Mouse (Mus musculus) gastrocnemius, postnatal 25 days (tissue): ENCODE measurements around the gene Olfr170. TPM values are rescaled to one million over a fixed set of nuclear protein-coding genes. Genes with fewer than 3 reads are reported as not detected.
"Not testable (repeated sequence)": the region's sequence is repeated elsewhere in the genome, so short reads cannot be mapped to it uniquely, and the experiment has no call there.

ENCODE experiments used
- DNase-seq: peaks from one replicate; pipeline ENCODE4 v3.0.0; 2022
- long read RNA-seq, 2 experiments: library from polyadenylated mRNA; stranded (forward); transcript quantifications; one replicate each; pipeline ENCODE4 v2.0.0; 2021
- total RNA-seq, 2 experiments: library from RNA; stranded (reverse); gene quantifications; 1 replicate in 1 of 2; 2 replicates in 1 of 2; pipeline ENCODE4 v1.2.3; 2021

Gene Olfr170
- total RNA-seq: not detected
- long read RNA-seq, experiment 1: 0 reads
- long read RNA-seq, experiment 2: 0 reads

DNA sequence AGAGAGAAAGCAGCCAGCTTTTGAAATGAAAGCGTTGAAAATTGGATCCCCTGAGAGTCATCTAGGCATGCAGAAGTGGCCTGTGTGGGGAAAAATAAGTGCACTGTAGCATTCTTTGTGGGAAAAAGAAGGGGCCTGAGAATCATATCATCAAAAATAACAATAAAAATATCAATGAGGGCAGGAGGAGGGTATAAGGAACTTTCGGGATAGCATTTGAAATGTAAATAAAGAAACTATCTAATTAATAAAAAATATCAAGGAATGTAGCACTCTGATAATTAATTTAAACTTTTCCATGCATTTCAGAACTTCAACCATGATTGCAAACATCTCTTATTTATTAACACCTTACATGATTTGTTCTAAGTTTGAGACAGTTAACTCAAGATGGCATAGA lies at the start of gene Olfr170:
Gene Olfr170, minus strand, starts transcription at position 101 of the 400 bp plus-strand sequence.
- not testable (repeated sequence) for DNase-seq

DNA sequence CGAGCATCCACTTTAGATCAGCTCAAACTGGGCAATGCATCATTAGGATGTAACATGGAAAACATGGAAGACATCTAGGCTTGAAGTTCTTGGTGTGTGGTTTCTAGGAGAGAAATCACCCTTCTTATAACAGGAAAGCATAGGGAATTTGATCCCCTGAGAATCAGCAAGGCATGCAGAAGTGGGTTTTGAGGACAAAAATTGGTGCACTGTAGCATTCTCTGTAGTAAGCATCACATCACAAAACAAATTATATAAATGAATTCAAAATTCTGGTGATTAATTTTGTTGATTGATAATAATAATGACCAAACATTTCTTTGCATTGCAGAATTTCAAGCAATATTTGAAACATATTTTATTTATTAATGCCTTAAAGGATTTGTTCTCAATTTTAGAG lies 18.1 kb upstream of the Olfr170 start, which contains the start of gene Olfr171:
Gene Olfr171, minus strand, starts transcription at position 101 of the 400 bp plus-strand sequence.
- DNase-seq: no peak

DNA sequence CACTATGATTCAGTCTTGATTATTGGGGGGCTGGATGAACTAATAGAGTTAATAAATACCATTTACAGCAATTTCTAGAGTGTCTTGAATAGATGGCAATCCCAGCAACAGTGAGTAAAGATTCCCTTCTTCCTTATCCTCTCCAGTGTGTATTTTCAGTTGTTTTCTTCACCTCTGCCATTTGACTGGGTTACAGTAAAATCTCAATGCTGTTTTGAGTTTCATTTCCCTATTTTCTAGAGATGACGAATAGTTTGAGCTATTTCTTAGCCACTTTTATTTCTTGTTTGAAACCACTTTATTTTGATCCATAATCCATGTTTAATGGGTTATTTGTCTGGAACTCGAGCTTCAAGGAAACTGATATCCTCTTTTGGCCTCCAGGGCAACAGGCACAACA lies 8.5 kb downstream of the Olfr170 start:
- DNase-seq: no peak

DNA sequence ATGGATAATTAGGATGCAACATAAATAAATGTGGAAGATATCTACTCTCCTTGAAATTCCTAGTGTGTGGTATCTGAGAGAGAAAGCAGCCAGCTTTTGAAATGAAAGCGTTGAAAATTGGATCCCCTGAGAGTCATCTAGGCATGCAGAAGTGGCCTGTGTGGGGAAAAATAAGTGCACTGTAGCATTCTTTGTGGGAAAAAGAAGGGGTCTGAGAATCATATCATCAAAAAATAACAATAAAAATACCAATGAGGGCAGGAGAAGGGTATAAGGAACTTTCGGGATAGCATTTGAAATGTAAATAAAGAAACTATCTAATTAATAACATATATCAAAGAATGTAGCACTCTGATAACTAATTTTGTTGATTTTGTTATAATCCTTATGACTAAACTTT lies 40.0 kb downstream of the Olfr170 start, which contains the start of gene Olfr169:
Gene Olfr169, minus strand, starts transcription at position 101 of the 400 bp plus-strand sequence.
- not testable (repeated sequence) for DNase-seq

Other genes starting within 250 kb of the Olfr170 start
- not detected for gene Olfr165, start 188.7 kb downstream of the Olfr170 start, total RNA-seq
- not detected for gene Olfr166, start 128.2 kb downstream of the Olfr170 start, total RNA-seq
- gene Olfr167, start 89.6 kb downstream of the Olfr170 start, total RNA-seq: not detected
- gene Olfr168, start 76.3 kb downstream of the Olfr170 start, total RNA-seq: not detected
- gene Olfr169, start 40.1 kb downstream of the Olfr170 start, total RNA-seq: not detected
- not detected for gene Olfr171, start 18.0 kb upstream of the Olfr170 start, total RNA-seq
- under 1 TPM; 0.08 to 0.13 TPM for gene Lamp3, start 94.5 kb upstream of the Olfr170 start, total RNA-seq
- under 1 TPM; 0.13 to 0.54 TPM for gene B3gnt5, start 148.3 kb upstream of the Olfr170 start, total RNA-seq